Mouse (Mus musculus) neural tube, embryonic 14.5 days (tissue): ENCODE data around the gene Csnk1g2. TPM values are rescaled to one million over a fixed set of nuclear protein-coding genes. Genes with fewer than 3 reads are reported as not detected.

Experiments
- ATAC-seq: fragments of 200-750 bp; cut with Nextera tagmentation; 2 replicates; pipeline ENCODE4 v1.8.0; 2017; ENCODE audit warnings: low read depth, mild to moderate bottlenecking, moderate TSS enrichment, moderate library complexity
- H3K27ac ChIP-seq: fragments of 300-500 bp; sonication (generic); 2 replicates; pipeline ENCODE4 v1.5.1; 2014; ENCODE audit warnings: low read depth, mild to moderate bottlenecking, control low read depth, low read length, moderate library complexity, mixed read lengths
- H3K27me3 ChIP-seq: fragments of 300-500 bp; sonication (generic); 2 replicates; pipeline ENCODE4 v1.6.1; 2014; ENCODE audit warnings: low read length; ENCODE audit not compliant: control insufficient read depth, insufficient read depth
- H3K36me3 ChIP-seq: fragments of 300-500 bp; sonication (generic); 2 replicates; pipeline ENCODE4 v1.6.1; 2014; ENCODE audit warnings: low read length, mixed read lengths; ENCODE audit not compliant: control insufficient read depth, insufficient read depth
- H3K4me1 ChIP-seq: fragments of 300-500 bp; sonication (generic); 2 replicates; pipeline ENCODE4 v1.6.1; 2014; ENCODE audit warnings: low read length; ENCODE audit not compliant: control insufficient read depth, insufficient read depth
- H3K4me2 ChIP-seq: fragments of 300-500 bp; sonication (generic); 2 replicates; pipeline ENCODE4 v1.6.1; 2014; ENCODE audit warnings: mild to moderate bottlenecking, low read depth, low read length, control low read depth
- H3K4me3 ChIP-seq: fragments of 300-500 bp; sonication (generic); 2 replicates; pipeline ENCODE4 v1.5.1; 2014; ENCODE audit warnings: low read depth, low read length, control low read depth, mixed read lengths
- H3K9ac ChIP-seq: fragments of 300-500 bp; sonication (generic); replicated peaks from 2 replicates; pipeline ENCODE4 v1.6.1; 2014; ENCODE audit warnings: low read depth, mild to moderate bottlenecking, control low read depth, low read length, mixed read lengths
- H3K9me3 ChIP-seq: fragments of 300-500 bp; sonication (generic); 2 replicates; pipeline ENCODE4 v1.6.1; 2016; ENCODE audit warnings: low read length; ENCODE audit not compliant: control insufficient read depth
- WGBS: fragments of 180-500 bp; shearing (Covaris S2); extraction: QIAGEN DNeasy Blood & Tissue Kit; methylation state at CpG from one replicate; pipeline ENCODE4 v1.1.7; 2014; 5-methylcytosine and 5-hydroxymethylcytosine counted together
- polyA plus RNA-seq: library from polyadenylated mRNA; unstranded; fragments of >200 nt; fragmentation: Nextera tagmentation; extraction: Ambion mirVana; gene quantifications from 2 replicates; pipeline ENCODE4 v1.2.1, GENCODE M21; 2014

Csnk1g2 gene
- polyA plus RNA-seq, 1 experiment from 2014 or later = 50.3 TPM

DNA sequence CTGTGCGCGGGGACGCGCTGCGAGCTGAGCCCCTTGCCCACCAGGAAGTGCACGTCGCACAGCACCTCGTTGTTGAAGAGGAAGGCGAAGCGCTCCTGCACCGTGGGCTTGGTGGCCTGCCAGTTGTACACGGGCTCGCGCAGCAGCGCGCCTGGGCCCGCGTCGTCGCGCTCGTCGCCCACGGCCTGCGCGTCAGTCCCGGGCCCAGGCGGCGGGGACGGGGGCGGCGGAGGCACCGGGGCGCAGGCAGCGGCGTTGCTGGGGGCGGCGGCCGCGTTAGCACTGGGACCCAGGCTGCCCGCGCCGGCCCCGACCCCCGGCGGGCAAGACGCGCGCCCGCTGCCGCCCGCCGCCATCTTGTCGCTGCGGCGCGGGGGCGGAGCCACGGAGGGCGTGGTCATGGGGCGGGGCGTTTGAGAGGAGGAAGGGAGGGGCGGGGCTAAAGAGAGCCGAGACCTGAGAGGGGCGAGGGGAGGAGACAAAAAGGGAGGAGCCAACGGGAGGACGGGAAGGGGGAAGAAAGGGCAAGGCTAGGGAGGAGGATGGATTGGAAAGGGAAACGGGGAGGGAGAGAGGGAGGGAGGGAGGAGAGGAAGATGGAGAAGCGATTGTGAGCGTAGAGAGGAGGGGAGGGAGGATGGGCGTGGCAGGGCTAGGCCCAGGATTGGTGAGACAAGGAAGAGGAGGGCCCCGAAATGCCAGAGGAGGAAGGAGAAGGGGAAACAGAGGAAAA lies 33.7 kb downstream of the Csnk1g2 start:
- peak; percentile 86 for ATAC-seq
- H3K36me3 ChIP-seq = peaks cover 4% of the 10 kb centered on the region; the same call in 1 of the 2 replicates
- peak overlapping the region; percentile 83 for H3K4me3 ChIP-seq
- H3K4me2 ChIP-seq = peak overlapping the region; percentile 91
- no peaks in the 10 kb centered on the region for H3K9me3 ChIP-seq
- WGBS = under 1% methylated on average over 72 of the region's 72 CpGs
- peak overlapping the region; percentile 89 for H3K27ac ChIP-seq
- H3K27me3 ChIP-seq = no peaks in the 10 kb centered on the region
- peak overlapping the region; percentile 97 for H3K9ac ChIP-seq
- peaks cover 18% of the 10 kb centered on the region for H3K4me1 ChIP-seq

DNA sequence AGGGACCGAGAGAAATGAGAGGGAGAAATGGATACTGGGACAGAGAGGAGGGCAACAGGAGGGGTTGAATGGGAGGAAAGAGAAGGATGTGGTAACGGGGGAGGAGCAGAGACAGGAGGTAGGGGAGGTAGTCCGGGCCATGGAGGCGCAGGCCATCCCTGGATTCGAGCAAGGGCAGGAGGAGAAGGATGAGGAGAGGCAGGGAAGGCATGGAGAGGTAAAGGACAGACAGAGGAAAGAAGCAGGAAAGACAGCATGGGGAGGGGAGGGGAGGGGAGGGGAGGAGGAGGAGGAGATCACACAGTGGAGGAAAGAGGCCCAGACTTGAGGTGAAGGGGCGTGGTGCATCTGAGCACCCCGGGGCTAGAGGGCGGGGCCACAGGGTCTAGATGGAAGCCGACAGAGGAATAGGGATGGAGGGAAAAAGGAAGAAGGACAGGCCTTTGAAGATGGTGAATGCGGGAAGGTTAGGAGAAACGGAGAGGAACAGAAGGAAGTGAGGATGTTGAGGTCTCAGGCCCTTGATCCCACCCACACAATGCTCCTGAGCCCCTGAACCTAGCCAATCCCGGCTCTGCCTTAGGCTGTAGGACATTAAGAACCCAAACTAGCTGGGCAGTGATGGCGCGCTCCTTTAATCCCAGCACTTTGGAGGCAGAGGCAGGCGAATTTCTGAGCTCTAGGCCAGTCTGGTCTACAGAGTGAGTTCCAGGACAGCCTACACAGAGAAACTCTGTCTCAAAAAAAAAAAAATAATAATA lies 34.4 kb downstream of the Csnk1g2 start, which contains the start of gene Btbd2:
Btbd2 (minus strand) TSS at position 209 of the 761 bp plus-strand sequence.
- Histone ChIP-seq H3K9ac (peak within 1 kb of the TSS; percentile 97), H3K4me3 (peak within 1 kb of the TSS; percentile 83), H3K4me1 (peaks cover 18% of the 10 kb centered on the region), H3K4me2 (peak within 1 kb of the TSS; percentile 91), H3K27me3 (no peaks in the 10 kb centered on the region), H3K9me3 (no peaks in the 10 kb centered on the region), H3K36me3 (peaks cover 2% of the 10 kb centered on the region; the same call in 1 of the 2 replicates), H3K27ac (peak within 1 kb of the TSS; percentile 89)
- WGBS = 24% methylated on average over 15 of the region's 15 CpGs
- ATAC-seq = peak; percentile 39

GRCm38 (mm10) chr10:80658194-80658840 lies 35.7 kb downstream of the Csnk1g2 start:
- no peak for ATAC-seq
- Histone ChIP-seq H3K36me3 (no peaks in the 10 kb centered on the region), H3K9ac (no peak overlapping the region), H3K4me1 (peaks cover 18% of the 10 kb centered on the region), H3K4me3 (no peak overlapping the region), H3K27ac (no peak overlapping the region), H3K9me3 (no peaks in the 10 kb centered on the region), H3K4me2 (no peak overlapping the region), H3K27me3 (no peaks in the 10 kb centered on the region)
- 85% methylated on average over 14 of the region's 14 CpGs for WGBS

DNA sequence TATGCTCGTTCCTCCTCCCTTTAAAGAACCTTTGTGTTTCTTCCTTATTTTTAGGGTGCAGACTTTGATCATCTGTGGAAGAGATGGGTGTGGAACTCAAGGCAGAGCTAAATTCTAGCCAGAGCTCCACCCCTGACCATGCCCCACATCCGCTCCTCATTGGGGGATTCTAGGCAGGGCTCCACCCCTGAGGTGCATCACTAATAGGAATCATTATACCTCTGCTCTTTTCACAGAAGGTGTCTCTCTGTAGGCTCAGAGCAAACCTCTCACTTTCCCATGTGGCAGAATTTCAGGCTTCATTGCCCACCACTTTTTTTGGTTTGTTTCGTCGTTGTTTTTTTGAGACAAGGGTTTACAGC lies 36.2 kb downstream of the Csnk1g2 start:
- Histone ChIP-seq H3K9me3 (no peaks in the 10 kb centered on the region), H3K27ac (no peak overlapping the region), H3K36me3 (no peaks in the 10 kb centered on the region), H3K4me1 (peaks cover 18% of the 10 kb centered on the region), H3K4me3 (no peak overlapping the region), H3K4me2 (no peak overlapping the region), H3K9ac (no peak overlapping the region), H3K27me3 (no peaks in the 10 kb centered on the region)
- WGBS = 68% methylated on average over 4 of the region's 4 CpGs
- no peak for ATAC-seq

GRCm38 (mm10) chr10:80659213-80659612 lies 36.6 kb downstream of the Csnk1g2 start:
- Histone ChIP-seq H3K4me3 (no peak overlapping the region), H3K27ac (no peak overlapping the region), H3K9ac (no peak overlapping the region), H3K4me2 (no peak overlapping the region), H3K36me3 (no peaks in the 10 kb centered on the region), H3K27me3 (no peaks in the 10 kb centered on the region), H3K4me1 (peaks cover 18% of the 10 kb centered on the region), H3K9me3 (no peaks in the 10 kb centered on the region)
- 16% methylated on average over 10 of the region's 10 CpGs for WGBS
- no peak for ATAC-seq

- Histone ChIP-seq H3K27ac (no peak overlapping the region), H3K27me3 (no peaks in the 10 kb centered on the region), H3K9me3 (no peaks in the 10 kb centered on the region), H3K4me1 (0 out of 2 replicates have a peak, but pooled peaks cover 3% of the 10 kb centered on the region), H3K4me3 (no peak overlapping the region), H3K36me3 (peaks cover 4% of the 10 kb centered on the region; the same call in 1 of the 2 replicates), H3K9ac (no peak overlapping the region), H3K4me2 (no peak overlapping the region)
- ATAC-seq = no peak
- WGBS = 36% methylated on average over 5 of the region's 5 CpGs
Observed at GRCm38 (mm10) chr10:80661149-80661548, 38.5 kb downstream of the Csnk1g2 start.

DNA sequence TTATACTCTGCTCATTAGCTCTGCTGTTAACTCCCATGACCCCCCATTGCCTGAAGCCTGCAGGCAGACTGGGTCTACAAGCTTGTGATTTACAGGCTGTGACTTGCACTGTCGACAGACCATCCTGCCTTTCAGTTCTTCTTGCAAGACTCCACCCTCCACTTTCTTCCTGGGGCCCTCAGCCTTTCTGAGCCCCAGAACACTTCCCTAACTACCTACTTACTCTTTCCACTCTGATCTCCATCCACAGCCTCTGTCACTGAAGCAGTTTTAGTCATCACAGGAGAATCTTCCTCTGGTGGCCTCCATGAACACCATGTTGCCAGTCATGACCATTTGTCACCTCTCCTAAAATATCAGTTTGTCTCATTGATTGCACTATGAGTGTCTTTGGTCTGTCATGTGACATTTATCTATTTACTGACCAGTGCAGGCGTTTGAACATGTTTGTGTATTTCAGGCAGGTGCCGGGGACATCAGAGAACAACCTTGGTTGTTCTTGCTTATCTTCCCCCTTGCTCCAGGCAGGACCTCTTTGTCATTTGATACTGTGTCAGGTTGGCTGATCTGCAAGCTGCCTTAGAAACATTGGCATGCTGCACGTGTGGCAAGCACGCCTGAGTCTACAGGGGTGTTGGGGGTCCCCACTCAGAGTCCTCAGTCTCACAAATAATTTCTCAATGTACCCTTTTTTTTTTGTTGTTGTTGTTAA lies 41.0 kb downstream of the Csnk1g2 start:
- Histone ChIP-seq H3K9me3 (no peaks in the 10 kb centered on the region), H3K27ac (no peak overlapping the region), H3K4me1 (no peaks in the 10 kb centered on the region), H3K9ac (no peak overlapping the region), H3K27me3 (no peaks in the 10 kb centered on the region), H3K4me2 (no peak overlapping the region), H3K36me3 (peaks cover 29% of the 10 kb centered on the region), H3K4me3 (no peak overlapping the region)
- 55% methylated on average over 5 of the region's 5 CpGs for WGBS
- no peak for ATAC-seq

DNA sequence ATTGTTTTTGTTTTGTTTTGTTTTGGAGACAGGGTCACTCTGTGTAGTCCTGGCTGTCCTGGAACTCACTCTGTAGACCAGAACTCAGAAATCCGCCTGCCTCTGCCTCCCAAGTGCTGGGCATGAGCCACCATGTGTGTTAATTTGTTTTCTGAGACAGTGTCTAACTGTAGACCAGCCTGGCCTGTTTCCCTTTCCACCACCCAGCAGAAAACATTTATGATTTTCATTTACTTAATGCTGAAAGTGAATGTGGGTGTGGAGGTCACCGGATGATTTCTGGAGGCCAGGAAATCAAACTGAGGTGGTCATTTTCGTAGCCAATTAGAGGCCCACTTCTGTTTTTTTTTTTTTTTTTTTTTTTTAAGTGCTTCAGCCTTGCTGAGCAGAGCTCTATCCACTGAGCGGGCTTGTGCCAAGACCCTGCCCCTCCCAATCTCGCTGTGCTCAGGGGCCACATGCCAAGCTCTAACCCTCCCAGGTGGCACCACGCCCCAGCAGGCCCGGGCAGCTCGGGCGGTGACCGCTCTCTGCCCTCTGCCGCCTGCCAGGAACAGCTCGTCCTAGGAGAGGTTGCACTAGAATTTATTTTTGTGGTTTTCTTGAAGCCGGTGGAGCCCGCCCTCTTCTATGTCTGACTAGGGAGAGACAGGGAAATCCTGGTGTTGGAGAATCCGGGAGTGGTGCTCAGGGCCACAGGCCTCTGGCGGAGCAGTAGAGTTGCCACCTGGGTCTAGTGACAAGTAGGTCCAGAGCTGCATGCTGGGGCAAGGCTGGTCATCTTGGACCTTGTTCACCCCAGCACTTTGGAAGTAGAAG lies 41.8 kb downstream of the Csnk1g2 start:
- Histone ChIP-seq H3K9me3 (no peaks in the 10 kb centered on the region), H3K4me3 (no peak overlapping the region), H3K27ac (no peak overlapping the region), H3K27me3 (no peaks in the 10 kb centered on the region), H3K9ac (no peak overlapping the region), H3K4me1 (no peaks in the 10 kb centered on the region), H3K36me3 (peaks cover 37% of the 10 kb centered on the region), H3K4me2 (no peak overlapping the region)
- WGBS = 44% methylated on average over 16 of the region's 16 CpGs
- ATAC-seq = peak; percentile 3; the same call in 1 of the 2 replicates
